Mouse (Mus musculus) hindbrain, embryonic 16.5 days (tissue): ENCODE results near the gene Nlrp3. TPM values are rescaled to one million over a fixed set of nuclear protein-coding genes. Genes with fewer than 3 reads are reported as not detected.
"Not testable (repeated sequence)": the region's sequence is repeated elsewhere in the genome, so short reads cannot be mapped to it uniquely, and the experiment has no call there.

ENCODE experiments used
- ATAC-seq: fragments of 200-750 bp; cut with Nextera tagmentation; 2 replicates; pipeline ENCODE4 v1.8.0; 2017; ENCODE audit warnings: moderate TSS enrichment, moderate library complexity
- H3K27ac ChIP-seq: fragments of 300-500 bp; sonication (generic); 2 replicates; pipeline ENCODE4 v1.5.1; 2014; ENCODE audit warnings: low read depth, mild to moderate bottlenecking, control low read depth, low read length, moderate library complexity
- H3K27me3 ChIP-seq: fragments of 300-500 bp; sonication (generic); replicated peaks from 2 replicates; pipeline ENCODE4 v1.6.1; 2014; ENCODE audit warnings: low read length; ENCODE audit not compliant: control insufficient read depth, insufficient read depth
- H3K36me3 ChIP-seq: fragments of 300-500 bp; sonication (generic); 2 replicates; pipeline ENCODE4 v1.6.1; 2014; ENCODE audit warnings: mild to moderate bottlenecking, low read length, moderate library complexity, mixed read lengths; ENCODE audit not compliant: control insufficient read depth, insufficient read depth
- H3K4me1 ChIP-seq: fragments of 300-500 bp; sonication (generic); 2 replicates; pipeline ENCODE4 v1.6.1; 2014; ENCODE audit warnings: low read depth, low read length; ENCODE audit not compliant: control insufficient read depth, insufficient read depth
- H3K4me2 ChIP-seq: fragments of 300-500 bp; sonication (generic); 2 replicates; pipeline ENCODE4 v1.6.1; 2014; ENCODE audit warnings: mild to moderate bottlenecking, low read length, control low read depth, moderate library complexity
- H3K4me3 ChIP-seq: fragments of 300-500 bp; sonication (generic); 2 replicates; pipeline ENCODE4 v1.5.1; 2014; ENCODE audit warnings: mild to moderate bottlenecking, low read length, control low read depth, moderate library complexity
- H3K9ac ChIP-seq: fragments of 300-500 bp; sonication (generic); 2 replicates; pipeline ENCODE4 v1.6.1; 2014; ENCODE audit warnings: low read depth, mild to moderate bottlenecking, control low read depth, low read length, moderate library complexity
- H3K9me3 ChIP-seq: fragments of 300-500 bp; sonication (generic); 2 replicates; pipeline ENCODE4 v1.6.1; 2014; ENCODE audit warnings: mild to moderate bottlenecking, low read length, moderate library complexity; ENCODE audit not compliant: control insufficient read depth
- WGBS: fragments of 180-500 bp; shearing (Covaris S2); extraction: QIAGEN DNeasy Blood & Tissue Kit; methylation state at CpG from one replicate; pipeline ENCODE4 v1.1.7; 2014; 5-methylcytosine and 5-hydroxymethylcytosine counted together
- polyA plus RNA-seq: library from polyadenylated mRNA; unstranded; fragments of >200 nt; fragmentation: Nextera tagmentation; extraction: Ambion mirVana; gene quantifications from 2 replicates; pipeline ENCODE4 v1.2.1, GENCODE M21; 2015

Nlrp3 gene
- polyA plus RNA-seq, 1 experiment from 2014 or later: 0.10 TPM

DNA sequence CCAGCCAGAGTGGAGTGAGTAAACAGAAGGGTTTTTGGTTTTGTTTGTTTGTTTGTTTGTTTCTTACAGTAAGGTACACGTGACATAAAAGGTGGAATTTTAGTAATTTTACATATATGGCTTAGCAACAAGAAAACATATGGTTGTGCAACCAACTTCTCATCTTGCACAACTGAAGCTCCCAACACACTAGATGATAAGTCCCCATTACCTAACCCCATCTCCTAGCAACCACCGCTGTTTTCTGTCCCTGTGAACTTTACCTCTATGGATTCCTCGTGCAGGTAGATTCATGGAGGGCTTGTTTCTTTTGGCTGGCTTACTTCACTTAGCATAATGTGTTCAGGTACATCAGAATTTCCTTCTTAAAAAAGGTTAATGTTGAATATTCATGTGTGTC, 2.0 kb downstream of the Nlrp3 start:
- Histone ChIP-seq H3K36me3 (no peaks in the 10 kb centered on the region), H3K9me3 (no peaks in the 10 kb centered on the region), H3K4me3 (no peak overlapping the region), H3K9ac (no peak overlapping the region), H3K27ac (no peak overlapping the region), H3K4me2 (no peak overlapping the region), H3K4me1 (no peaks in the 10 kb centered on the region; the same call in 1 of the 2 replicates), H3K27me3 (no peaks in the 10 kb centered on the region)
- 88% methylated on average over 3 of the region's 3 CpGs for WGBS
- no peak for ATAC-seq

DNA sequence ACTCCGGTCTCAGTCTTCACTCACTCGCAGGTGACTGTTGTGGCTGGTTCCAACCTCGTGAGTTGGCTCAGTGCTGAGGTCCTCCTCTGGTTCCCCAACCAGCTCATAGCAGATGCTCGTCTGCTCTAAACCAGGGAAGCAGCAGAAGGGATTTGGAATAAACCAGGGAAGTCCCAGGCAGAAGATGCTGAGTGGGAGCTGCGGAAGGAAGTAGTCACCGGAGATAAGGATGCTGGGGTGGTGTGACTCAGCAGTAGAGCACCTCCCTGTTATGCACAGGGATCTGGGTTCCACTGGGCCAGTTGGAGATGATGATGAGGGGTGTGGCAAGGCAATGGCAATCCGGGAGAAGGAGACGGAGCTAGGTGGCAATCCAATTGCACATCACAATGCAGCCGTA, 2.6 kb downstream of the Nlrp3 start:
- Histone ChIP-seq H3K27me3 (no peaks in the 10 kb centered on the region), H3K4me1 (no peaks in the 10 kb centered on the region), H3K9me3 (no peaks in the 10 kb centered on the region), H3K9ac (no peak overlapping the region), H3K36me3 (no peaks in the 10 kb centered on the region), H3K4me3 (no peak overlapping the region), H3K4me2 (no peak overlapping the region), H3K27ac (no peak overlapping the region)
- 88% methylated on average over 9 of the region's 9 CpGs for WGBS
- no peak for ATAC-seq

DNA sequence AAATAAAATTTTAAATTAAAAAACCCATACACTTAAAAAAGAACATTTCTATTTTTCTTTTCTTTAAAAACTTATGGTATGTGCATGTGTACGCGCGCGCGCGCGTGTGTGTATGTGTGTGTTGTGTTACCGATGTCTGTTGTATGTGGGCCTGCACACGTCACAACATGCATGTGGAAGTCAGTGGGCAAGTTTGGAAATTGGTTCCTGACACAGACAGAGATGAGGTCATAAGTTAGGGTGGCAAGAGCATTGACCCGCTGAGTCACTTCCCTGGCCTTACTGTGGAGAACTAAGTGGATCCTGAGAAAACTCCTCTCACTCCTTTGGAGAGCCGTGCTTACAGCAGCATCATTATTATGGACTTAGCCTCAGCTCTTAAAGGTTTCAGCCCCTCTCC, 12.8 kb downstream of the Nlrp3 start:
- Histone ChIP-seq H3K9me3 (no peaks in the 10 kb centered on the region), H3K36me3 (no peaks in the 10 kb centered on the region), H3K27me3 (no peaks in the 10 kb centered on the region), H3K9ac (no peak overlapping the region), H3K4me3 (no peak overlapping the region), H3K4me2 (no peak overlapping the region), H3K4me1 (no peaks in the 10 kb centered on the region), H3K27ac (no peak overlapping the region)
- 94% methylated on average over 11 of the region's 11 CpGs for WGBS
- ATAC-seq: no peak

DNA sequence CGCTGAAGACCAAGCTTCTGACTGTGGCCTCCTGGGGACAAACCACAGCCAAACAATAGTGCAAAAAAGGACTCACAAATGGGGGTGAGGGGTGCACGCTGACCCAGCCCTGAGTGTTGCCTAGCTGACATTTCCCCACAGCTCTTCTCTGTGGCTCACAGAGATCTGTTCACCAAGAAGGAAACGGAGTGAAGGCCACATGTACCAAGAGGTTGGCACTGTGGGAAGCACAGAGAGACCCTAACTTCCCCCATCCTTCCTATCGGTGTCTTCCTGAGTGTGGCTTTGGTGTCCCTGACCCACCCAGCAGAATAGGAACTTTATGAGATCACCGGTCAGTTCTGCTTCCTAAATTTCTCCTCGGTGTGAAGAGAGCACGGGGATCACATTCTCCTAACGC, 13.2 kb downstream of the Nlrp3 start:
- no peaks in the 10 kb centered on the region for H3K4me1 ChIP-seq

DNA sequence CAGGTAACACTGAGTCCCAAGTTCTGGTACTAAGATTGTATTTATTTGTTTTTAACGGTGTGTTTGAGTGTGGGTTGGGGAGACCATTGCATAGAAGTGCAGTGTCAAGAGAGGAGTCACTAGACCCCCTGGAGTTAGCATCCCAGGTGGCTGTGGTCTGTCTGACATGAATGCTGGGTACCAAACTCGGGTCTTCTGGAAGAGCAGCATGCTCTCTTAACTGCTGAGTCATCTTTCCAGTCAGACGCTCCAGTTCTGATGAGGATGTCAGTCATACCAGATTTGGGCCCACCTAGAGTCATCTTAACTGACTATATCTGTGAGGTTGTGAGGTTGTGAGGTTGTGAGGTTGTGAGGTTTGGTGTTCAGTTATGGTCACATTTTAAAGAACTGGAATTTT, 19.5 kb downstream of the Nlrp3 start:
- Histone ChIP-seq H3K4me1 (no peaks in the 10 kb centered on the region), H3K4me2 (no peak overlapping the region), H3K4me3 (no peak overlapping the region), H3K36me3 (no peaks in the 10 kb centered on the region), H3K27ac (no peak overlapping the region), H3K9ac (no peak overlapping the region), H3K27me3 (no peaks in the 10 kb centered on the region), H3K9me3 (no peaks in the 10 kb centered on the region)
- 76% methylated on average over 3 of the region's 3 CpGs for WGBS
- ATAC-seq: no peak

More for the DNA sequence above, 13.2 kb downstream of the Nlrp3 start:
- no peaks in the 10 kb centered on the region for H3K27me3 ChIP-seq
- no peak overlapping the region for H3K27ac ChIP-seq
- no peak overlapping the region for H3K9ac ChIP-seq
- no peak overlapping the region for H3K4me2 ChIP-seq
- 85% methylated on average over 8 of the region's 8 CpGs for WGBS
- H3K9me3 ChIP-seq: no peaks in the 10 kb centered on the region
- H3K4me3 ChIP-seq: no peak overlapping the region
- ATAC-seq: no peak
- no peaks in the 10 kb centered on the region for H3K36me3 ChIP-seq

DNA sequence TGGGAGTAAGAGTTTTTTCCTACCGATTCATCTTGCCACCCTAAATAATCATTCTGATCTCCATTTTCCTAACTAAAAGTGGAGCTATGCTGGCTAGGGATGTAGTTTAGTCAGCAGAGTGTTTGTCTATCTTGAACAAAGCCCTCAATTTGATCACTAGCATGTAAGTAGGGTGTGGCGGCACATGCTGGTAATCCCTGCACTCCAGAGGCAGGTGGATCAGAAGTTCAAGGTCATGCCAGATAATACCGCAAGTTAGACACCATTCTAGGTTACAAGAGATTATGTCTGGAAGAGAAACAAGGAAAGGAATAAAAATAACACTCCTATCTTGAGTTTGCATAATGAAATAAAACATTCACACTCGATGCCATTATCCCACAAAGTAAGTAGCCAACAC, 21.0 kb downstream of the Nlrp3 start:
- no peaks in the 10 kb centered on the region for H3K36me3 ChIP-seq

DNA sequence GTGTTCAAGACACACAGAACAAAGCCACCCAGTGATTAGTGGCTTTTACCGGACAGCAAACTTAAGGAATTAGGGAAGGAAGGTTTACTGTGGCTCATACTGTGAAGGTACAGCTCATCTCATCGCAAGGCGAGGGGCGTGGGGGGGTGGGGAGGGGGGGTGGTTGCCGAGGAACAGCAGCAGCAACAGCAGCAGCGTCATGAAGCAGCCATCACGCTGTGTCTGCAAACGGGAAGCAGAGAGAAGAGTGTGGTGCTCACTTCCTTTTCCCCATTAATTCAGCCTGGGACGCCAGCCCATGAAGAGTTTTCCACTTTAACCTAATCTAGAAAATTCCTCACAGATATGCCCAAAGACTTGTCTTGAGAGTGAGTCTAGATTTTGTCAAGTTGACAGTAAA, 21.5 kb downstream of the Nlrp3 start:
- H3K27ac ChIP-seq: no peak overlapping the region
- H3K4me3 ChIP-seq: no peak overlapping the region
- no peaks in the 10 kb centered on the region for H3K36me3 ChIP-seq
- 70% methylated on average over 9 of the region's 9 CpGs for WGBS
- H3K27me3 ChIP-seq: no peaks in the 10 kb centered on the region
- ATAC-seq: no peak
- H3K4me2 ChIP-seq: no peak overlapping the region
- H3K9me3 ChIP-seq: no peaks in the 10 kb centered on the region
- no peaks in the 10 kb centered on the region for H3K4me1 ChIP-seq
- H3K9ac ChIP-seq: no peak overlapping the region

More for the DNA sequence above, 21.0 kb downstream of the Nlrp3 start:
- no peak for ATAC-seq
- Histone ChIP-seq H3K9me3 (no peaks in the 10 kb centered on the region), H3K27me3 (no peaks in the 10 kb centered on the region), H3K4me1 (no peaks in the 10 kb centered on the region), H3K4me3 (no peak overlapping the region), H3K9ac (no peak overlapping the region), H3K27ac (no peak overlapping the region), H3K4me2 (no peak overlapping the region)
- 98% methylated on average over 4 of the region's 4 CpGs for WGBS

DNA sequence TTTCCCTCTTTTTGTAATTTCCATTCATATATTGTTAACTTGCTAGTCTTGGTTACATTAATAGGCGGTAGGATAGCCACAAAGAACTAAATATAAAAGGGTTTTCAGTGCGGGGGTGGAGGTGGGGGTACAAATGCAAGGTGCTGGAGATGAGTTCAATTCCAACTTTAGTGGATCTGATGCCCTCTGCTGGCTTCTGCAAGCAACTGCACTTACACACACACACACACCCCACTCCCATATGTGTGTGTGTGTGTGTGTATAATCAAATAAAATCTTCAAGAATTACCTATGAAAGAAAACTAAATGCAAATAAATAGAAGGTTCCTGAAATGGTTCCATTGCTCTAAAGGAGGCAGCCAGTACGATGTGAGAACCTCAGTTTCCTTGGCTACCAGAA, 27.9 kb downstream of the Nlrp3 start:
- no peak overlapping the region for H3K9ac ChIP-seq
- H3K36me3 ChIP-seq: no peaks in the 10 kb centered on the region
- no peak for ATAC-seq
- no peak overlapping the region for H3K4me2 ChIP-seq
- H3K27me3 ChIP-seq: no peaks in the 10 kb centered on the region
- 59% methylated on average over 3 of the region's 3 CpGs for WGBS
- no peaks in the 10 kb centered on the region for H3K9me3 ChIP-seq
- H3K27ac ChIP-seq: no peak overlapping the region
- H3K4me3 ChIP-seq: no peak overlapping the region
- H3K4me1 ChIP-seq: no peaks in the 10 kb centered on the region

DNA sequence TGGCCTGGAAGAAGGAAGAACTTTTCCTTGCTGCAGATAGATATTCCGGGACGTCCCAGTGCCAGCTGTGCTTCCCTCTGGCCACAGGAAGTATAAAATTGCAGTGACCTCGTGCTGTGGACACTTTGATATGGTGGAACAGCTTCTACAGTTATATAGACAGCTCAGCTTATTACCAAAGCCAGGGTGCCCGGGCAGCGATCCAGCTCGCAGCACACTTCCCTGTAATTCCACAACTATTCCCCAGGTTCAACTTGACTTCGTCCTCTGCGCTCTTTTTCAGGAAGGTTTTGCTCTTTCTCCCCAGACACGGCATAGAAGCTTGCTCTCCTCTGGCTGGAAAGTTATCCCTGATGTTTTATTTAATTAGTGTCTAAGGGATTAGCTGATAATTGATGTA, 34.4 kb downstream of the Nlrp3 start:
- Histone ChIP-seq H3K27ac (no peak overlapping the region), H3K9ac (no peak overlapping the region), H3K4me2 (no peak overlapping the region), H3K36me3 (no peaks in the 10 kb centered on the region), H3K9me3 (no peaks in the 10 kb centered on the region), H3K27me3 (no peaks in the 10 kb centered on the region), H3K4me3 (no peak overlapping the region), H3K4me1 (no peaks in the 10 kb centered on the region)
- ATAC-seq: no peak
- WGBS: 72% methylated on average over 9 of the region's 9 CpGs

DNA sequence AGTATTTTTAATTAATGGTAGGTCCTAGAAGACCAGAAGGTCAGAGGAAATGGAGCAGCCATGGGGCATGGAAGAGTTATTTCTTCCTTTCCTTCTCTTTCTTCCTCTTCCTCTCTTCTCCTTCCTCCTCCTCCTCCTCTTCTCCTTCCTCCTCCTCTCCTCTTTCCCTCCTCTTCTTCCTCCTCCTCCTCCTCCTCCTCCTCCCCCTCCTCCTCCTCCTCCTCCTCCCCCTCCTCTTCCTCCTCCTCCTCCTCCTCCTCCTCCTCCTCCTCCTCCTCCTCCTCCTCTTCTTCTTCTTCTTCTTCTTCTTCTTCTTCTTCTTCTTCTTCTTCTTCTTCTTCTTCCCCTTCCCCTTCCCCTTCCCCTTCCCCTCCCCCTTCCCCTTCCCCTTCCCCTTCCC, 34.8 kb downstream of the Nlrp3 start, which contains the start of gene Olfr222:
Gene Olfr222, minus strand, starts transcription at position 101 of the 400 bp plus-strand sequence.
- H3K27me3 ChIP-seq, H3K36me3 ChIP-seq, ATAC-seq, H3K4me3 ChIP-seq, H3K4me1 ChIP-seq, H3K9ac ChIP-seq, H3K9me3 ChIP-seq, H3K27ac ChIP-seq, H3K4me2 ChIP-seq: not testable (repeated sequence)
